Mouse (Mus musculus) embryo, embryonic 10 days (tissue): ENCODE measurements around the gene Hnrnpa0.

Experiments used
- DNase-seq: peaks from one replicate; pipeline ENCODE4 v3.0.0-alpha.2; 2015; ENCODE audit warnings: low spot score

The Hnrnpa0 gene

GRCm38 (mm10) chr13:58126862-58127765 lies 1.2 kb downstream of the Hnrnpa0 start:
- peak; percentile 31 for DNase-seq

DNA sequence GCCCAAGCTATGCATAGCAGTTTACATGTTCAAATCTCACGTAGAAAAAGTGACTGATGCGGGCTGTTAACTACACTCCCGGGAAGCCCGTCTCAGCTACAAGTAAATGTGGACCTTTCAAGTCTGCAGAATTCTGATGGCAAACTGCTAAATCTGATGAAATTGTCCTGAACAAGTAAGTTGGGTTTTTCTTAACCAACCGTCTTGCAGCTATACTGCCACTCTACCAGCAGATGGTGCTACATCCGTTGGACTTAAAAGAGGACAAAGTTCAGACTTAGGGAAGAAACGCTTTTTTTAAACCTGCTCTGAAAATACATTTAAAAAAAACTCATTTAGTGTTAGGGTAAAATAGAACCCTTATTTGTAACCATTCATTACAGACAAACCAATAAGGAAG lies 2.2 kb downstream of the Hnrnpa0 start:
- DNase-seq, result peak; percentile 91

- no peak for DNase-seq
Observed at GRCm38 (mm10) chr13:58124989-58125388, 3.4 kb downstream of the Hnrnpa0 start.

- DNase-seq, result no peak
Observed at GRCm38 (mm10) chr13:58124278-58124677, 4.1 kb downstream of the Hnrnpa0 start.

- DNase-seq, result no peak
Observed at GRCm38 (mm10) chr13:58123381-58123780, 5.0 kb downstream of the Hnrnpa0 start.

DNA sequence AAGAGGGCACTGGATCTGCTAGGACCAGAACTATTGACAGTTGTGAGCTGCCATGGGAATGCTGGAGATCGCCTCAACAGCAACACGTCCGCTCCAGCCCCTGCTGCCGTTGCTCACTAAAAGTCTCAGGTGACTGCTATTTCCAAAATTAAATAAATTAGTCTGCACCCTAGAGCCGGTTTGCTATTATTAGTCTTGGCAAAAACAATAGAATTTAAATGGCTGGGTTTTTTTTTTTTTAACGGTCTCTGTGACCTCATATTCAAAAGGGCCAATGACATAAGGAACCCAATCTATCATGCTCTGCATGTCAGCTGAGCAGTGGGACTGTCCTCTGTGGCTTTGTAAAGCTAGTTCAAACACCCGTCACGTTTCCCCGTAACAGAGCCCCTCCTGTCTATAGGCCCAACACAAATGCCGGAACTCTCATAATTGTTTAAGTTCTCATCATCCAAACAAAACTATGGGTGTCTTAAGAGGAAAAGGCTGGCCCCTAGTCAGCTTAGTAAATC lies 5.5 kb downstream of the Hnrnpa0 start:
- no peak for DNase-seq

GRCm38 (mm10) chr13:58117318-58118017 lies 10.9 kb downstream of the Hnrnpa0 start:
- peak; percentile 57 for DNase-seq

DNA sequence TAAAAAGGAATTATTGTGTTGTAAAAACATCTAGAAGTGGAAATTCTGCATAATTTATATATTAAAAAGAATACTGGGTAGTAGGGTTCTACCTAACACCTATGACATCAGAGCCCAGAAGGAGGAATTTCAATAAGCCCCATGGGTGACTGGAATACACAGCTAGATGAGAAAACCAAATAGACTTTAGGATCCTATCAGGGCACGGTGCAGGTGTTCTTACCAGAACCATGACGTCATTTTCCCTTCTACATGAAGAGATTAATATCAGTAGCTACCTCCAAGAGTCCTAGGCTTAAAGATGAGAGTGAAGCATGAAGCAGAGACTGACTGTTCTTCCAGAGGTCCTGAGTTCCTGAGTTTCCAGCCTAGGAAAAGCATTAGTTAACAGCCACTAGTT lies 11.6 kb downstream of the Hnrnpa0 start:
- DNase-seq, result no peak

DNA sequence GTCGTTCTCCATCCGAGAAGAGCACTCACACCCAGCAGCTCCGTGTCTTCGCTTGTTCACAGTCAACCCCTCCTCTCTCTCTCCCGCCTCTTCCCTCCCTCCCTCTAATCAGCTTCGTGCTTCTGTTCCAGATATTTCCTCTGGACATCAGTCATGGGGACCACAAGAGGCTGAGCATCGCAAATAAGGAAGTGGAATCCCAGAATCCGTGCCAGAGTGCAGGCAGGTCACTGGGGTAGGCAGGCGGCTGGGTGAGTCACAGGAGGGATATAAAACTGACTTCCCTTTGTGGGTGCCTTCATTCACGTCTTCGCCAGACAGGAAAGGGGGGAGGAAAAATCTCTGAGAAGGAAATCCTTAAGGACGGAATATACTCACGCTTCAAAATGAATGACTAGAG lies 13.1 kb downstream of the Hnrnpa0 start:
- DNase-seq, result no peak

- peak; percentile 79 for DNase-seq
Observed at GRCm38 (mm10) chr13:58113061-58113900, 15.1 kb downstream of the Hnrnpa0 start, which contains the start of gene Klhl3. Klhl3 (minus strand) TSS chr13:58113592.

- no peak for DNase-seq
Observed at GRCm38 (mm10) chr13:58112601-58113041, 15.7 kb downstream of the Hnrnpa0 start.

- no peak for DNase-seq
Observed at GRCm38 (mm10) chr13:58112191-58112590, 16.2 kb downstream of the Hnrnpa0 start.

DNA sequence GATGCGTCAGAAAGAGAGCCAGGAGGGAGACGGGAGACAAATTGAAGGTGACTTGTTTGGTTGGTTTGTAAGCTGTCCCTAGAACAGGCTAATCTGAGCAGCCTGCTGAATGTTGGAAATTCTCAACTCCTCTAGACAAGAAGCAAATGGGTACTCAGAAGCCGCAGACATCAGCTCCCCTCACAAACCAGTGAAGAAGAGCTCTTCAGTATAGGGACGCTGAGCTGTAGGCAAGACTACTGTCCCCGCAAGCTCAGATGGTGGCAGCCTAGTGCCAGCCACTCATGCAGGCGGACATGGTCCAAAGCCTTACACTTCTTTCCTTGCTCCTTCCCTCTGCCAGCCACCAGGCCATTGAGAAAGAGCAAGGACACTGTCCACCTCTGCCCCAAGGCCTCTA lies 17.1 kb downstream of the Hnrnpa0 start:
- no peak for DNase-seq

GRCm38 (mm10) chr13:58090643-58091042 lies 37.7 kb downstream of the Hnrnpa0 start:
- peak; percentile 65 for DNase-seq

- DNase-seq, result no peak
Observed at GRCm38 (mm10) chr13:58084396-58084795, 44.0 kb downstream of the Hnrnpa0 start.

GRCm38 (mm10) chr13:58083521-58083920 lies 44.8 kb downstream of the Hnrnpa0 start:
- no peak for DNase-seq

- DNase-seq, result no peak
Observed at GRCm38 (mm10) chr13:58083048-58083447, 45.3 kb downstream of the Hnrnpa0 start.

DNA sequence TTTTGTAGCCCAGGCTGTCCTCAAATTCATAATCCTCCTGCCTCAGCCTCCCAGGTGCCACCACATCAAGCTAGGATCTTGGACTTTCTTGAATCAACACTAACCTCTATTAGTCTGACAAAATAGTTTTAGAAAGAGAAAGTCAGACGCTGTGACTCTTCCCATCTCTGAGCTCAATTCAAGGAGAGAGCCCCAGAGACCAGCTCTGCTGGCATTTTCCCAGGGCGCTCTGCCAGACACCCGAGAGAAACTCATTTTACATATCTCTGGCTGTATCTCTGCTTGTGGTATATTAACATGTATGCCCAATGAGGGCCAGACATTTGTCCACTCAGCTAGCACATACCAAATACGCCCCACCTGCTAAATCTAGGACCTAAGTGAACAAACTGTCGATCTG lies 50.0 kb downstream of the Hnrnpa0 start:
- DNase-seq, result no peak
